Mouse (Mus musculus) urinary bladder, postnatal 25 days (tissue): ENCODE measurements around the gene C1s2.
"Not testable (repeated sequence)": the region's sequence is repeated elsewhere in the genome, so short reads cannot be mapped to it uniquely, and the experiment has no call there.

ENCODE experiments used
- DNase-seq: peaks from one replicate; pipeline ENCODE4 v3.0.0; 2022; ENCODE audit warnings: low spot score

The C1s2 gene

GRCm38 (mm10) chr6:124635985-124636384, at the start of gene C1s2:
TSS of gene C1s2 (minus strand) at chr6:124636085.
- DNase-seq, result not testable (repeated sequence)

- peak; percentile 57 for DNase-seq
Measured at GRCm38 (mm10) chr6:124683591-124684417, 47.9 kb upstream of the C1s2 start.

GRCm38 (mm10) chr6:124682291-124682690, 46.4 kb upstream of the C1s2 start:
- DNase-seq, result not testable (repeated sequence)

- no peak for DNase-seq
Measured at GRCm38 (mm10) chr6:124679486-124679885, 43.6 kb upstream of the C1s2 start.

- no peak for DNase-seq
Measured at GRCm38 (mm10) chr6:124678769-124679168, 42.9 kb upstream of the C1s2 start.

- DNase-seq, result no peak
Measured at GRCm38 (mm10) chr6:124676171-124676570, 40.3 kb upstream of the C1s2 start.

GRCm38 (mm10) chr6:124674591-124674990, 38.7 kb upstream of the C1s2 start:
- DNase-seq, result no peak

GRCm38 (mm10) chr6:124673619-124674018, 37.7 kb upstream of the C1s2 start:
- no peak for DNase-seq

- no peak for DNase-seq
Measured at GRCm38 (mm10) chr6:124672100-124672499, 36.2 kb upstream of the C1s2 start.

GRCm38 (mm10) chr6:124670281-124670900, 34.5 kb upstream of the C1s2 start:
- DNase-seq, result no peak

- no peak for DNase-seq
Measured at GRCm38 (mm10) chr6:124669234-124669859, 33.5 kb upstream of the C1s2 start.

- DNase-seq, result no peak
Measured at GRCm38 (mm10) chr6:124665011-124665410, 29.1 kb upstream of the C1s2 start.

GRCm38 (mm10) chr6:124664256-124664655, 28.4 kb upstream of the C1s2 start:
- DNase-seq, result no peak

GRCm38 (mm10) chr6:124663424-124663795, 27.5 kb upstream of the C1s2 start:
- DNase-seq, result no peak

- peak; percentile 98 for DNase-seq
Measured at GRCm38 (mm10) chr6:124662477-124663423, 26.9 kb upstream of the C1s2 start, which contains the start of gene Lpcat3. TSS of gene Lpcat3 (plus strand) at chr6:124663027.

GRCm38 (mm10) chr6:124661995-124662394, 26.1 kb upstream of the C1s2 start:
- DNase-seq, result no peak

- no peak for DNase-seq
Measured at GRCm38 (mm10) chr6:124661156-124661806, 25.4 kb upstream of the C1s2 start.

- no peak for DNase-seq
Measured at GRCm38 (mm10) chr6:124658067-124658466, 22.2 kb upstream of the C1s2 start.

- no peak for DNase-seq
Measured at GRCm38 (mm10) chr6:124655893-124656292, 20.0 kb upstream of the C1s2 start.

- no peak for DNase-seq
Measured at GRCm38 (mm10) chr6:124646394-124646793, 10.5 kb upstream of the C1s2 start.

- DNase-seq, result peak; percentile 66
Measured at GRCm38 (mm10) chr6:124640997-124641396, 5.1 kb upstream of the C1s2 start.
